ENCODE assay signal across 8 mouse cellular contexts in the genomic region with DNA sequence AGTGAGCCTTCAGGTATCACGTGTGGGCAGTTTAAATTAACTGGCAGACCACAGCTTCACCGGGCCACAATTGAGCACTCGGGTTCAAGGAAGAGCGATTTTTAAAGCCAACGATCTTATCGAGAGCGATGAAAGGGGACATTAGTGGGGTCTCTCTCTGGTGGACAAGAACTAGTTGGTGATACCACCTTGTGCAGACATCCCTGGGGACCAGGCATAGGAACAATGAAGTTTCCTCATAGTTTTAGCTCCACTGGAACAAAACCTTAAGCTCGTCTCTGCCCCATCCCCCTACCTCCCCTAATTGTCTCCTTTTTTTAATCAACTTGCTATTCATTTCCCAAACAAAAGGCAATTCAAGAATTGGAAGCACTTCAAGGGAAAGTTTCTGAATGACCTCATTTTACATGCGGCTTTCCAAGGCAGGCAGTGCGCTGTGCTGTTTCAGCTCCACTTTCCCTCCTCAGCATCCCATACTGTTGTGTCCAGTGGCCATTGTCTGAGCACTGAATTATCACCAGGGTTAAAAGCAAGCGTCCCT.
DNase-seq lines count a peak whose midpoint lies in the region; ATAC-seq lines count a peak whose summit lies in the region.

No protein-coding gene starts in this region.

- no peak for ATAC-seq in neural tube, embryonic 11.5 days (ENCODE audit: insufficient read depth, low FRiP score, low TSS enrichment)
- ATAC-seq in hindbrain, embryonic 13.5 days (ENCODE audit: low FRiP score), result no peak
- ATAC-seq in neural tube, embryonic 14.5 days (ENCODE audit: low read depth), result no peak

- H3K27ac ChIP-seq in neural tube, embryonic 11.5 days (ENCODE audit: low read depth, low read length), result no peak overlapping the region
- H3K27ac ChIP-seq in hindbrain, embryonic 13.5 days, result peak overlapping the region; percentile 40
- no peak overlapping the region for H3K27ac ChIP-seq in neural tube, embryonic 14.5 days (ENCODE audit: low read depth, low read length)

- 19% methylated on average over 11 of the region's 11 CpGs for WGBS in neural tube, embryonic 11.5 days
- 11% methylated on average over 11 of the region's 11 CpGs for WGBS in hindbrain, embryonic 13.5 days
- WGBS in neural tube, embryonic 14.5 days, result 8% methylated on average over 11 of the region's 11 CpGs

- H3K4me1 ChIP-seq in neural tube, embryonic 11.5 days (ENCODE audit: control insufficient read depth, insufficient read depth, low read length), result peaks cover 3% of the 10 kb centered on the region; the same call in 1 of the 2 replicates
- peaks cover 45% of the 10 kb centered on the region for H3K4me1 ChIP-seq in hindbrain, embryonic 13.5 days (replicated peaks)
- peaks cover 25% of the 10 kb centered on the region for H3K4me1 ChIP-seq in neural tube, embryonic 14.5 days (ENCODE audit: control insufficient read depth, insufficient read depth, low read length)

- peak; percentile 38 for DNase-seq in neural tube, embryonic 11.5 days (ENCODE audit: low spot score)
- no peak for DNase-seq in neural tube, embryonic 10.5 days (ENCODE audit: extremely low spot score, low spot score)
- DNase-seq in embryo, embryonic 11 days, result peak; percentile 43
- no peak for DNase-seq in kidney, postnatal 14 days
- DNase-seq in thymus, postnatal 36 days, result no peak
- DNase-seq in kidney, postnatal 10 days, result no peak

- peak overlapping the region; percentile 18 for H3K4me2 ChIP-seq in neural tube, embryonic 11.5 days (ENCODE audit: low read depth)
- H3K4me2 ChIP-seq in hindbrain, embryonic 13.5 days, result peak overlapping the region; percentile 42
- peak overlapping the region; percentile 32; the same call in 1 of the 2 replicates for H3K4me2 ChIP-seq in neural tube, embryonic 14.5 days (ENCODE audit: low read depth, low read length)

- no peaks in the 10 kb centered on the region for H3K9me3 ChIP-seq in neural tube, embryonic 11.5 days (ENCODE audit: control insufficient read depth, low read length)
- H3K9me3 ChIP-seq in hindbrain, embryonic 13.5 days, result no peaks in the 10 kb centered on the region
- H3K9me3 ChIP-seq in neural tube, embryonic 14.5 days (ENCODE audit: control insufficient read depth, low read length), result no peaks in the 10 kb centered on the region

- no peaks in the 10 kb centered on the region for H3K27me3 ChIP-seq in neural tube, embryonic 11.5 days (ENCODE audit: control insufficient read depth, insufficient read depth, low read length)
- H3K27me3 ChIP-seq in hindbrain, embryonic 13.5 days, result no peaks in the 10 kb centered on the region
- no peaks in the 10 kb centered on the region for H3K27me3 ChIP-seq in neural tube, embryonic 14.5 days (ENCODE audit: control insufficient read depth, insufficient read depth, low read length)

- no peaks in the 10 kb centered on the region for H3K36me3 ChIP-seq in neural tube, embryonic 11.5 days (ENCODE audit: control insufficient read depth, insufficient read depth, low read length)
- no peaks in the 10 kb centered on the region for H3K36me3 ChIP-seq in hindbrain, embryonic 13.5 days
- no peaks in the 10 kb centered on the region for H3K36me3 ChIP-seq in neural tube, embryonic 14.5 days (ENCODE audit: control insufficient read depth, insufficient read depth, low read length)

- H3K4me3 ChIP-seq in neural tube, embryonic 11.5 days (ENCODE audit: low read depth, low read length), result no peak overlapping the region
- 0 out of 2 replicates have a peak overlapping the region, but pooled peaks have one; percentile 7 for H3K4me3 ChIP-seq in hindbrain, embryonic 13.5 days
- no peak overlapping the region for H3K4me3 ChIP-seq in neural tube, embryonic 14.5 days (ENCODE audit: low read depth, low read length)

- H3K9ac ChIP-seq in neural tube, embryonic 11.5 days (ENCODE audit: low read length), result no peak overlapping the region
- H3K9ac ChIP-seq in hindbrain, embryonic 13.5 days, result peak overlapping the region; percentile 35; the same call in 1 of the 2 replicates
- H3K9ac ChIP-seq in neural tube, embryonic 14.5 days (replicated peaks; ENCODE audit: low read depth, low read length), result no peak overlapping the region

Comparison
In these comparisons a context has a peak if more than half of its experiments do, and no peak if none do; other contexts are left out.
1. DNase-seq: peak in neural tube, embryonic 11.5 days (single experiment) and embryo, embryonic 11 days (single experiment); none in neural tube, embryonic 10.5 days (single experiment), kidney, postnatal 14 days (single experiment), thymus, postnatal 36 days (0 of 2) and kidney, postnatal 10 days (single experiment).
2. Peak in every context shown above with its lines, with median percentiles within 50 percentile points of each other: H3K4me2 ChIP-seq.